Mouse (Mus musculus): ENCODE results near the gene AI481877.

GRCm38 (mm10) chr4:59069276-59069675 is 69.5 kb downstream of the AI481877 start:
- TF ChIP-seq POLR2A (IDR thresholded peaks at IDR 0.05; ENCODE audit: insufficient read depth, low read length): no peak
- no peak for TF ChIP-seq CTCF (IDR thresholded peaks at IDR 0.05; ENCODE audit: low read depth, low read length)
